Mouse (Mus musculus) CD4-positive, CD25-positive, alpha-beta regulatory T cell, adult 9 weeks (primary cell): Measurements from ENCODE around the gene Gm49388. TPM values are rescaled to one million over a fixed set of nuclear protein-coding genes. Genes with fewer than 3 reads are reported as not detected.

Source experiments
- polyA plus RNA-seq: library from polyadenylated mRNA; unstranded; fragments of 100-300 nt; shearing (Covaris generic); gene quantifications from one replicate; pipeline ENCODE4 v1.2.1, GENCODE M21; 2017

The Gm49388 gene
- not detected for polyA plus RNA-seq

DNA sequence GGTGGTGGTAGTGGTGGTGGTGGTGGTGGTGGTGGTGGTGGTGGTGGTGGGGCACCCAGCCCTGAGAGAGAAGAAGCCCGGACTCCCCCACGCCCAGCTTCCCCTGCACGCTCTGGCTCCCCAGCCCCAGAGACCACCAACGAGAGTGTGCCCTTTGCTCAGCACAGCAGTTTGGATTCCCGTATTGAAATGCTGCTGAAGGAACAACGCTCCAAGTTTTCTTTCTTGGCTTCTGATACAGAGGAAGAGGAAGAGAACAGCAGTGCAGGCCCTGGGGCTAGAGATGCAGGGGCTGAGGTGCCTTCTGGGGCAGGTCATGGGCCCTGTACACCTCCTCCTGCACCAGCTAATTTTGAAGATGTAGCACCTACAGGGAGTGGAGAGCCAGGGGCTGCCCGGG, at the start of gene Gm49388:
TSS of gene Gm49388 (plus strand) at position 301 of the 400 bp plus-strand sequence.

DNA sequence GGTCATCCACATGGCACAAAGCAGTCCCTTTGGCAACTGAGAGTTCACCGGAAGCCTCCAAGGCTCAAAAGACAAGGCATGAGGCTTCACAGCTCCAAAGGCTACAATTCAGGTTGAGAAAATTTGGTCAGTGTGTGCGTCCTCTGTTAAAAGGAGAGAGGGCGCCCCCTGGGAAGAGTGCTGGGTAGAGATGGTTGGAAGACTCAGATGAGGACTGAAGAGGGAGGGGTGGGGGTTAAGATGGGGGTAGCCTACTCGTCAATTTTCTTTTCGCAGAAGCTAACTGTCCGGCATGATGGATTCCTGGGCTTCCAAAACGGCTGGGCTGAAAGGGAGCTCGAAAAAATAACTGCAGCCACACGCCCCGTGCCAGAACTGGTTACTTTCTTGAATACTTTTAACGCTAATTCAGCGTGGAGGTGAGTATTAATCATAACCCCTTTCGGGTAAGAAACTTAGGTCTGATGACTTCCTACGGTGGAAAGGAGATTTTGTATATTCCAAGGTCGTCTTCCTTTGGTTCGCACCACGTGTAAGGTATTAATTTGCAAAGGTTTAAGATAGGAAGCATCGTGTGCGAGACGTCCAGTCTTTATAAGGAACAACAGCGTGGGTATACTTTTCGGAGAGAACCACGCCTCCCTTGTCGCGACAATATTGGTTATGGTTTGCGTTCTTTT, 40.9 kb upstream of the Gm49388 start, which contains the start of gene Fbxl19:
TSS of gene Fbxl19 (plus strand) at position 178 of the 680 bp plus-strand sequence.

DNA sequence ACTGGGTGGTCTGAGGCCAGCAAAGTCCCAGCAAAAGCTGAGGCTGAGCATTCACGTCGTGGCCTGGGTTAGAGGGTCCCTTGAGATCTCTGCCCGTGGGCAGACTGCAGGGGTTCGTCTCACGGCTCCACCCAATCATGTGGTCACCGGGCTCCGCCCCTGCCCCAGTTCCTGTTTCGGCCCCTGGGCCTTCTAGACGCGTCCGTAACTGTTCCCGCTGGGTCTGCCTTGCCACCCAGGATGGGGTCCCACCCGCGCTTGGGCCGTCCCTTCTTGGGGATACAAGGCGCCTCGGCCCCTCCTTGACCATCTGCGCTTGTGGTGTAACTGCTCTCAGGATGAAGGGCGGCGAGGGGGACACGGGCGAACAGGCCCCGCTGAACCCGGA, 15.8 kb upstream of the Gm49388 start, which contains the start of gene Orai3:
TSS of gene Orai3 (plus strand) at position 165 of the 388 bp plus-strand sequence.

DNA sequence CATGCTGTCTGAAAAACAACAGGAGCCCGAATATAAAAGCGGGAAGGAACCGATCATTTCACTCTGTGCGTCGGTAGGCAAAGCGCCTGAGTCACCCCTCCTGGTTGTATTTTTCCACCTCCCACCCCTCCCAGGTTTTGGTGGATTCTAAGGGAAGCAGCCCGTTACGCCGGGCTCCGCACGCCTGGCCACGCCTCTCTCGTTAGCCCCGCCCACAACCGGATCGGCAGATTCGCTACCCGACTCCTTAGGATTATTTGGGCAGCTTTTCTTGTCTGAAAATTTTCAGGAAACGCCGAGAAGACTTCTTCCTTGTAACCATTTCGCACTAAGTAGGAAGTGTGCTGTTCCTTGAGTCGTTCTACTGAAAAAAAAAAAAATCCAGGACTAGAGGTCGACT, 9.0 kb upstream of the Gm49388 start, which contains the start of gene Setd1a:
TSS of gene Setd1a (plus strand) at position 245 of the 400 bp plus-strand sequence.

DNA sequence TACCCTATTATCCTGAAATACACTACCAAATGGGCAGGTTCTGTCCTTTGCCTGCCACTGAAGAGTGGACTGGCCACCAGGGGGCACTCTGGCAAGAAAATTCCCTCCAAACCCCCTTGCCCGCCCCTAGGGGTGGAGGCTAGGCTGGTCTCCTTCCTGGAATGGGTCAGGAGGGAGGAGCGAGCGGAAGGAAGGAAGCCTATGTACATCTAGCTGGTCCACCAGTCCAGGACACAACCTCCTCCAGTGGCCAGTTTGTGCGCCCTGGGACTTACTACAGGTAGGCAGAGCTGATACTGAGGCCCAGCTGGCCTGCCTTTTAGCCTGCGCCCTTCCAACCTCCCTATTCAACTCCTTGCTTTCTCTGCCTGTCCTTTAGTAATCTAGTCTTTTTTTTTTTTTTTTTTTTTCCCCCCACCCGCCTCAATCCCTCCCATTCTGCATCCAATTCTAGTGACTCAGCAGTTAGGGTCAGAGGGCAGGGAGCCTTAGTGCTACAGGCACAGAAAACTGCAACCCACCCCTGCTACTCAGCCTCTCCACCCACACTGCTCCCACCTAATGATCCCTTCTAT, 15.1 kb downstream of the Gm49388 start, which contains the start of gene Hsd3b7:
TSS of gene Hsd3b7 (plus strand) at position 170 of the 575 bp plus-strand sequence.

DNA sequence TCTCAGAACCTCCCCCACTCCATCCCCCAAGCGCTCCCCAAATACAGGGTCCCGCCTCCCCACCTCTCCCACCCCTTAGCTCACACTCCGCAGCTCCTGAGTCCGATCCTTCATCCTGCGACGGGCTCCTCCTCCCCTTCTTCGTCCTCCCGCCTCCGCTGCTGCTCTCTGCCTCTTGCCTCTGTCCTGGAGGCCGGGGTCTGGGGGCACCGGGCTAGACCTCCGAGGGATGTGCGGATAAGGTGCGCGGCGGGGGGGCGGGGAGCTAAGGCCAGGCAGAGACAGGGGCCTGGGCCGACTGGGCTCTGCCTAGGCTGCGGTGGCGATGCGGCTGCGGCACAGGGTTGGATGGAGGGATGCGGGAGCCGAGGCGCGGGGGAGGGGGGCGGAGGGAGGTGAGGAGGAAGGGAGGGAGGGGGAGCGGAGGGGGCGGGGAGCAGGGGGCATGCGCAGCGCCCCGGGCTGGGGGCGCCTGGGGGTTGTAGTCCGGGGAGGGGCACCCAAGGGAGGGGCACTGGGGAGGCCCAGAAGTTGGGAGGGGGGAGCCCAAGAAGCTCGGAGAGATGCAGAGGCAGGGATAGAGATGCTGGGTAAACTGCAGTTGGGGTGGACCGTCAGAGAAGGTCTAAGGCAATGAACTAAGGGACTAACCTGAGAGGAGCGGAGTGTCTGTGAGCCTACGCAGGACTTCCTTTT, 38.9 kb downstream of the Gm49388 start, which contains the start of the genes Stx4a and Stx1b:
TSS of gene Stx4a (plus strand) at position 119 of the 696 bp plus-strand sequence.
TSS of gene Stx1b (minus strand) at position 374 of the 696 bp plus-strand sequence.

Other genes with a start within 250 kb of the Gm49388 start
- 14.8 TPM for gene Tmem265, start 224.2 kb upstream of the Gm49388 start, polyA plus RNA-seq
- gene Phkg2, start 212.3 kb upstream of the Gm49388 start, polyA plus RNA-seq = 112 TPM
- 0.48 TPM for gene Ccdc189, start 197.0 kb upstream of the Gm49388 start, polyA plus RNA-seq
- 154 TPM for gene Rnf40, start 196.8 kb upstream of the Gm49388 start, polyA plus RNA-seq
- gene Zfp629, start 169.8 kb upstream of the Gm49388 start, polyA plus RNA-seq = 2.3 TPM
- 8.8 TPM for gene Bcl7c, start 76.7 kb upstream of the Gm49388 start, polyA plus RNA-seq
- not detected for gene Ctf1, start 72.9 kb upstream of the Gm49388 start, polyA plus RNA-seq
- not detected for gene Ctf2, start 53.4 kb upstream of the Gm49388 start, polyA plus RNA-seq
- 0.87 TPM for gene Fbxl19, start 41.1 kb upstream of the Gm49388 start, polyA plus RNA-seq
- 31.0 TPM for gene Orai3, start 15.8 kb upstream of the Gm49388 start, polyA plus RNA-seq
- gene Setd1a, start 8.9 kb upstream of the Gm49388 start, polyA plus RNA-seq = 1.8 TPM
- 2.5 TPM for gene Hsd3b7, start 15.0 kb downstream of the Gm49388 start, polyA plus RNA-seq
- gene Stx4a, start 38.7 kb downstream of the Gm49388 start, polyA plus RNA-seq = 174 TPM
- gene Stx1b, start 38.9 kb downstream of the Gm49388 start, polyA plus RNA-seq = 0.15 TPM
- 57.7 TPM for gene Zfp646, start 90.6 kb downstream of the Gm49388 start, polyA plus RNA-seq
- gene Zfp668, start 91.2 kb downstream of the Gm49388 start, polyA plus RNA-seq = 19.7 TPM
- 0.94 TPM for gene Prss53, start 105.4 kb downstream of the Gm49388 start, polyA plus RNA-seq
- gene Gm21974, start 109.8 kb downstream of the Gm49388 start, polyA plus RNA-seq = not detected
- 63.8 TPM for gene Vkorc1, start 110.0 kb downstream of the Gm49388 start, polyA plus RNA-seq
- 62.3 TPM for gene Bckdk, start 118.5 kb downstream of the Gm49388 start, polyA plus RNA-seq
- 57.8 TPM for gene Kat8, start 126.9 kb downstream of the Gm49388 start, polyA plus RNA-seq
- gene Prss8, start 144.5 kb downstream of the Gm49388 start, polyA plus RNA-seq = not detected
- gene Prss36, start 161.1 kb downstream of the Gm49388 start, polyA plus RNA-seq = 4.9 TPM
- gene Fus, start 181.8 kb downstream of the Gm49388 start, polyA plus RNA-seq = 203 TPM
- gene Pycard, start 208.3 kb downstream of the Gm49388 start, polyA plus RNA-seq = 357 TPM
- not detected for gene Trim72, start 218.3 kb downstream of the Gm49388 start, polyA plus RNA-seq